Mouse (Mus musculus): ENCODE measurements around the gene Sobp.

Sobp gene

GRCm38 (mm10) chr10:43162318-43162717 is 12.0 kb downstream of the Sobp start:
- no peak for DNase-seq (ENCODE audit: inconsistent age in 2 of 2, low spot score in 1 of 2)

- no peak for DNase-seq (ENCODE audit: inconsistent age in 2 of 2, low spot score in 1 of 2)
Observed at GRCm38 (mm10) chr10:43159333-43159732, 15.0 kb downstream of the Sobp start.

GRCm38 (mm10) chr10:43158917-43159316 is 15.4 kb downstream of the Sobp start:
- no peak for DNase-seq (ENCODE audit: inconsistent age in 2 of 2, low spot score in 1 of 2)

- peak; percentile 71 to 88 for DNase-seq (ENCODE audit: inconsistent age in 2 of 2, low spot score in 1 of 2)
Observed at GRCm38 (mm10) chr10:43155046-43155560, 19.2 kb downstream of the Sobp start.

- DNase-seq (ENCODE audit: inconsistent age in 2 of 2, low spot score in 1 of 2) = no peak
Observed at GRCm38 (mm10) chr10:43152643-43153042, 21.7 kb downstream of the Sobp start.

- DNase-seq (ENCODE audit: inconsistent age in 2 of 2, low spot score in 1 of 2) = no peak
Observed at GRCm38 (mm10) chr10:43148456-43148855, 25.9 kb downstream of the Sobp start.

- DNase-seq (ENCODE audit: inconsistent age in 2 of 2, low spot score in 1 of 2) = no peak
Observed at GRCm38 (mm10) chr10:43143173-43143572, 31.2 kb downstream of the Sobp start.

- no peak for DNase-seq (ENCODE audit: inconsistent age in 2 of 2, low spot score in 1 of 2)
Observed at GRCm38 (mm10) chr10:43134027-43134426, 40.3 kb downstream of the Sobp start.

GRCm38 (mm10) chr10:43128750-43129149 is 45.6 kb downstream of the Sobp start:
- no peak for DNase-seq (ENCODE audit: inconsistent age in 2 of 2, low spot score in 1 of 2)

- no peak for DNase-seq (ENCODE audit: inconsistent age in 2 of 2, low spot score in 1 of 2)
Observed at GRCm38 (mm10) chr10:43124561-43124960, 49.8 kb downstream of the Sobp start.

GRCm38 (mm10) chr10:43124156-43124555 is 50.2 kb downstream of the Sobp start:
- DNase-seq (ENCODE audit: inconsistent age in 2 of 2, low spot score in 1 of 2) = no peak

GRCm38 (mm10) chr10:43123422-43123821 is 50.9 kb downstream of the Sobp start:
- DNase-seq (ENCODE audit: inconsistent age in 2 of 2, low spot score in 1 of 2) = no peak

- no peak for DNase-seq (ENCODE audit: inconsistent age in 2 of 2, low spot score in 1 of 2)
Observed at GRCm38 (mm10) chr10:43120688-43121450, 53.5 kb downstream of the Sobp start.

- no peak for DNase-seq (ENCODE audit: inconsistent age in 2 of 2, low spot score in 1 of 2)
Observed at GRCm38 (mm10) chr10:43116083-43116927, 58.0 kb downstream of the Sobp start.

GRCm38 (mm10) chr10:43112296-43112695 is 62.0 kb downstream of the Sobp start:
- no peak for DNase-seq (ENCODE audit: inconsistent age in 2 of 2, low spot score in 1 of 2)

- DNase-seq (ENCODE audit: inconsistent age in 2 of 2, low spot score in 1 of 2) = no peak
Observed at GRCm38 (mm10) chr10:43106616-43107015, 67.7 kb downstream of the Sobp start.

GRCm38 (mm10) chr10:43106196-43106595 is 68.1 kb downstream of the Sobp start:
- DNase-seq (ENCODE audit: inconsistent age in 2 of 2, low spot score in 1 of 2) = no peak

GRCm38 (mm10) chr10:43100513-43100912 is 73.8 kb downstream of the Sobp start:
- DNase-seq (ENCODE audit: inconsistent age in 2 of 2, low spot score in 1 of 2) = no peak

GRCm38 (mm10) chr10:43099229-43099628 is 75.1 kb downstream of the Sobp start:
- no peak for DNase-seq (ENCODE audit: inconsistent age in 2 of 2, low spot score in 1 of 2)

- no peak for DNase-seq (ENCODE audit: inconsistent age in 2 of 2, low spot score in 1 of 2)
Observed at GRCm38 (mm10) chr10:43097755-43098154, 76.6 kb downstream of the Sobp start.

- no peak for DNase-seq (ENCODE audit: inconsistent age in 2 of 2, low spot score in 1 of 2)
Observed at GRCm38 (mm10) chr10:43096614-43097013, 77.7 kb downstream of the Sobp start.

- no peak for DNase-seq (ENCODE audit: inconsistent age in 2 of 2, low spot score in 1 of 2)
Observed at GRCm38 (mm10) chr10:43094537-43094936, 79.8 kb downstream of the Sobp start.
